Mouse (Mus musculus) stomach, embryonic 16.5 days (tissue): ENCODE data around the gene Atp1b1. TPM values are rescaled to one million over a fixed set of nuclear protein-coding genes. Genes with fewer than 3 reads are reported as not detected.
A peak's percentile ranks its signal among the peaks of the same experiment; 100 is the strongest.

Experiments used
- ATAC-seq: fragments of 200-750 bp; cut with Nextera tagmentation; 2 replicates; pipeline ENCODE4 v1.8.0; 2017; ENCODE audit warnings: moderate number of reproducible peaks, moderate TSS enrichment; ENCODE audit not compliant: insufficient read depth, low FRiP score
- H3K27ac ChIP-seq: fragments of 300-500 bp; sonication (generic); 2 replicates; pipeline ENCODE4 v1.5.1; 2014; ENCODE audit warnings: low read length
- H3K27me3 ChIP-seq: fragments of 300-500 bp; sonication (generic); 2 replicates; pipeline ENCODE4 v1.6.1; 2014; ENCODE audit warnings: low read length, control low read depth, mixed read lengths; ENCODE audit not compliant: control insufficient read depth, insufficient read depth
- H3K36me3 ChIP-seq: fragments of 300-500 bp; sonication (generic); 2 replicates; pipeline ENCODE4 v1.6.1; 2014; ENCODE audit warnings: low read length; ENCODE audit not compliant: control insufficient read depth, insufficient read depth
- H3K4me1 ChIP-seq: fragments of 300-500 bp; sonication (generic); 2 replicates; pipeline ENCODE4 v1.6.1; 2014; ENCODE audit warnings: low read length, control low read depth, mixed read lengths; ENCODE audit not compliant: control insufficient read depth, insufficient read depth
- H3K4me2 ChIP-seq: fragments of 300-500 bp; sonication (generic); 2 replicates; pipeline ENCODE4 v1.6.1; 2014; ENCODE audit warnings: low read depth, low read length, mixed read lengths
- H3K4me3 ChIP-seq: fragments of 300-500 bp; sonication (generic); replicated peaks from 2 replicates; pipeline ENCODE4 v1.5.1; 2014; ENCODE audit warnings: mild to moderate bottlenecking, low read length
- H3K9ac ChIP-seq: fragments of 300-500 bp; sonication (generic); 2 replicates; pipeline ENCODE4 v1.6.1; 2014; ENCODE audit warnings: low read length
- H3K9me3 ChIP-seq: fragments of 300-500 bp; sonication (generic); replicated peaks from 2 replicates; pipeline ENCODE4 v1.6.1; 2016; ENCODE audit warnings: low read length, control low read depth; ENCODE audit not compliant: control insufficient read depth
- WGBS: fragments of 180-500 bp; shearing (Covaris S2); extraction: QIAGEN DNeasy Blood & Tissue Kit; methylation state at CpG from one replicate; pipeline ENCODE4 v1.1.7; 2014; 5-methylcytosine and 5-hydroxymethylcytosine counted together
- polyA plus RNA-seq: library from polyadenylated mRNA; unstranded; fragments of >200 nt; fragmentation: Nextera tagmentation; extraction: Ambion mirVana; gene quantifications from 2 replicates; pipeline ENCODE4 v1.2.1, GENCODE M21; 2015

Atp1b1 gene
- polyA plus RNA-seq, 1 experiment from 2014 or later, result 129 TPM

- no peaks in the 10 kb centered on the region; the same call in 1 of the 2 replicates for H3K4me1 ChIP-seq
- H3K4me3 ChIP-seq, result no peak overlapping the region
- H3K9ac ChIP-seq, result no peak overlapping the region
- H3K9me3 ChIP-seq, result no peaks in the 10 kb centered on the region
- H3K27ac ChIP-seq, result no peak overlapping the region
- no peak for ATAC-seq
- WGBS, result 86% methylated on average over 7 of the region's 7 CpGs
- H3K27me3 ChIP-seq, result no peaks in the 10 kb centered on the region
- no peak overlapping the region for H3K4me2 ChIP-seq
- H3K36me3 ChIP-seq, result no peaks in the 10 kb centered on the region
These were observed 15.2 kb upstream of the Atp1b1 start for GRCm38 (mm10) chr1:164473398-164473797.

- Histone ChIP-seq H3K4me3 (no peak overlapping the region), H3K4me1 (no peaks in the 10 kb centered on the region; the same call in 1 of the 2 replicates), H3K4me2 (no peak overlapping the region), H3K27ac (no peak overlapping the region), H3K9ac (no peak overlapping the region), H3K27me3 (no peaks in the 10 kb centered on the region), H3K9me3 (no peaks in the 10 kb centered on the region), H3K36me3 (no peaks in the 10 kb centered on the region)
- WGBS, result 80% methylated on average over 5 of the region's 5 CpGs
- no peak for ATAC-seq
These were observed 13.5 kb upstream of the Atp1b1 start for GRCm38 (mm10) chr1:164471632-164472031.

GRCm38 (mm10) chr1:164470985-164471384 lies 12.8 kb upstream of the Atp1b1 start:
- H3K36me3 ChIP-seq, result no peaks in the 10 kb centered on the region
- no peak; the same call in 1 of the 2 replicates for ATAC-seq
- no peak overlapping the region for H3K4me2 ChIP-seq
- H3K27me3 ChIP-seq, result no peaks in the 10 kb centered on the region
- no peaks in the 10 kb centered on the region; the same call in 1 of the 2 replicates for H3K4me1 ChIP-seq
- H3K27ac ChIP-seq, result no peak overlapping the region
- H3K4me3 ChIP-seq, result no peak overlapping the region
- no peaks in the 10 kb centered on the region for H3K9me3 ChIP-seq
- 55% methylated on average over 6 of the region's 6 CpGs for WGBS
- H3K9ac ChIP-seq, result no peak overlapping the region

- Histone ChIP-seq H3K4me2 (no peak overlapping the region), H3K4me1 (no peaks in the 10 kb centered on the region; the same call in 1 of the 2 replicates), H3K36me3 (no peaks in the 10 kb centered on the region), H3K9ac (no peak overlapping the region), H3K27me3 (no peaks in the 10 kb centered on the region), H3K9me3 (no peaks in the 10 kb centered on the region), H3K4me3 (no peak overlapping the region), H3K27ac (no peak overlapping the region)
- 77% methylated on average over 8 of the region's 8 CpGs for WGBS
- ATAC-seq, result no peak
These were observed 10.2 kb upstream of the Atp1b1 start for GRCm38 (mm10) chr1:164468329-164468728.

- Histone ChIP-seq H3K27ac (no peak overlapping the region), H3K4me1 (no peaks in the 10 kb centered on the region; the same call in 1 of the 2 replicates), H3K4me2 (no peak overlapping the region), H3K9me3 (no peaks in the 10 kb centered on the region), H3K36me3 (no peaks in the 10 kb centered on the region), H3K27me3 (no peaks in the 10 kb centered on the region), H3K9ac (no peak overlapping the region), H3K4me3 (no peak overlapping the region)
- 93% methylated on average over 10 of the region's 10 CpGs for WGBS
- ATAC-seq, result no peak
These were observed 9.3 kb upstream of the Atp1b1 start for GRCm38 (mm10) chr1:164467406-164467805.

- peak overlapping the region; percentile 51 for H3K9ac ChIP-seq
- peak overlapping the region; percentile 85 for H3K27ac ChIP-seq
- no peaks in the 10 kb centered on the region for H3K9me3 ChIP-seq
- 29% methylated on average over 10 of the region's 10 CpGs for WGBS
- no peaks in the 10 kb centered on the region for H3K36me3 ChIP-seq
- peak overlapping the region; percentile 32 for H3K4me2 ChIP-seq
- no peak overlapping the region for H3K4me3 ChIP-seq
- H3K4me1 ChIP-seq, result peaks cover 5% of the 10 kb centered on the region
- peaks cover 4% of the 10 kb centered on the region; the same call in 1 of the 2 replicates for H3K27me3 ChIP-seq
- no peak for ATAC-seq
These were observed 3.6 kb upstream of the Atp1b1 start for GRCm38 (mm10) chr1:164461726-164462125.

GRCm38 (mm10) chr1:164460921-164461697 lies 3.0 kb upstream of the Atp1b1 start:
- Histone ChIP-seq H3K4me3 (no peak overlapping the region), H3K36me3 (no peaks in the 10 kb centered on the region), H3K27ac (peak overlapping the region; percentile 85), H3K4me1 (peaks cover 5% of the 10 kb centered on the region), H3K9me3 (no peaks in the 10 kb centered on the region), H3K4me2 (peak overlapping the region; percentile 32), H3K27me3 (peaks cover 4% of the 10 kb centered on the region; the same call in 1 of the 2 replicates), H3K9ac (peak overlapping the region; percentile 51)
- ATAC-seq, result peak; percentile 51; the same call in 1 of the 2 replicates
- 57% methylated on average over 13 of the region's 13 CpGs for WGBS

- 47% methylated on average over 12 of the region's 12 CpGs for WGBS
- H3K4me2 ChIP-seq, result peak overlapping the region; percentile 71
- no peaks in the 10 kb centered on the region for H3K36me3 ChIP-seq
- H3K9ac ChIP-seq, result peak overlapping the region; percentile 65
- H3K27me3 ChIP-seq, result peaks cover 4% of the 10 kb centered on the region; the same call in 1 of the 2 replicates
- peak overlapping the region; percentile 67 for H3K4me3 ChIP-seq
- H3K9me3 ChIP-seq, result no peaks in the 10 kb centered on the region
- ATAC-seq, result no peak
- peaks cover 9% of the 10 kb centered on the region; the same call in 1 of the 2 replicates for H3K4me1 ChIP-seq
- H3K27ac ChIP-seq, result peak overlapping the region; percentile 82
These were observed 1.2 kb upstream of the Atp1b1 start for GRCm38 (mm10) chr1:164459127-164459905.

- peak overlapping the region; percentile 65 for H3K9ac ChIP-seq
- peak overlapping the region; percentile 82 for H3K27ac ChIP-seq
- H3K4me3 ChIP-seq, result peak overlapping the region; percentile 67
- peaks cover 4% of the 10 kb centered on the region; the same call in 1 of the 2 replicates for H3K27me3 ChIP-seq
- ATAC-seq, result peak; percentile 77
- 2% methylated on average over 22 of the region's 22 CpGs for WGBS
- H3K4me2 ChIP-seq, result peak overlapping the region; percentile 71
- H3K4me1 ChIP-seq, result peaks cover 9% of the 10 kb centered on the region; the same call in 1 of the 2 replicates
- H3K9me3 ChIP-seq, result no peaks in the 10 kb centered on the region
- H3K36me3 ChIP-seq, result no peaks in the 10 kb centered on the region
These were observed 481 bp upstream of the Atp1b1 start for GRCm38 (mm10) chr1:164458621-164459051.
